Mouse (Mus musculus) hindbrain, postnatal 0 days (tissue): Measurements from ENCODE around the gene Sftpa1. TPM values are rescaled to one million over a fixed set of nuclear protein-coding genes. Genes with fewer than 3 reads are reported as not detected.

ENCODE experiments used
- ATAC-seq: fragments of 200-750 bp; cut with Nextera tagmentation; 2 replicates; pipeline ENCODE4 v1.8.0; 2017; ENCODE audit warnings: mild to moderate bottlenecking, moderate TSS enrichment, moderate library complexity
- DNase-seq: peaks from one replicate; pipeline ENCODE4 v3.0.0-alpha.2; 2015; ENCODE audit warnings: low spot score
- H3K27ac ChIP-seq: fragments of 300-500 bp; sonication (generic); 2 replicates; pipeline ENCODE4 v1.5.1; 2014; ENCODE audit warnings: mild to moderate bottlenecking
- H3K27me3 ChIP-seq: fragments of 300-500 bp; sonication (generic); 2 replicates; pipeline ENCODE4 v1.6.1; 2014; ENCODE audit warnings: low read length, mixed read lengths; ENCODE audit not compliant: insufficient read depth
- H3K36me3 ChIP-seq: fragments of 300-500 bp; sonication (generic); 2 replicates; pipeline ENCODE4 v1.6.1; 2014; ENCODE audit warnings: low read length, mixed read lengths; ENCODE audit not compliant: insufficient read depth
- H3K4me1 ChIP-seq: fragments of 300-500 bp; sonication (generic); 2 replicates; pipeline ENCODE4 v1.6.1; 2014; ENCODE audit warnings: antibody characterized with exemption, low read length, mixed read lengths; ENCODE audit not compliant: insufficient read depth
- H3K4me2 ChIP-seq: fragments of 300-500 bp; sonication (generic); 2 replicates; pipeline ENCODE4 v1.6.1; 2014; ENCODE audit warnings: low read depth, mild to moderate bottlenecking, low read length, moderate library complexity, mixed read lengths
- H3K4me3 ChIP-seq: fragments of 300-500 bp; sonication (generic); 2 replicates; pipeline ENCODE4 v1.5.1; 2014; ENCODE audit warnings: low read length
- H3K9ac ChIP-seq: fragments of 300-500 bp; sonication (generic); replicated peaks from 2 replicates; pipeline ENCODE4 v1.6.1; 2014; ENCODE audit warnings: mild to moderate bottlenecking, low read length, moderate library complexity, mixed read lengths
- H3K9me3 ChIP-seq: fragments of 300-500 bp; sonication (generic); 2 replicates; pipeline ENCODE4 v1.6.1; 2016; ENCODE audit warnings: low read length, mixed read lengths
- CTCF ChIP-seq: IDR thresholded peaks from 2 replicates; pipeline ENCODE4 v1.5.1; 2016; ENCODE audit warnings: antibody characterized with exemption, control low read depth, low read depth
- WGBS: fragments of 180-500 bp; shearing (Covaris S2); extraction: QIAGEN DNeasy Blood & Tissue Kit; methylation state at CpG from one replicate; pipeline ENCODE4 v1.1.7; 2014; 5-methylcytosine and 5-hydroxymethylcytosine counted together
- polyA plus RNA-seq: library from polyadenylated mRNA; unstranded; fragments of >200 nt; fragmentation: Nextera tagmentation; extraction: Ambion mirVana; gene quantifications from 2 replicates; pipeline ENCODE4 v1.2.1, GENCODE M21; 2015
- total RNA-seq: library from RNA; depleted of rRNA; stranded (reverse); fragments of >200 nt; gene quantifications from 2 replicates; pipeline ENCODE4 v1.2.3, GENCODE M21; 2014

Gene Sftpa1
- total and polyA plus RNA-seq, 2 experiments from 2014 or later, result not detected

DNA sequence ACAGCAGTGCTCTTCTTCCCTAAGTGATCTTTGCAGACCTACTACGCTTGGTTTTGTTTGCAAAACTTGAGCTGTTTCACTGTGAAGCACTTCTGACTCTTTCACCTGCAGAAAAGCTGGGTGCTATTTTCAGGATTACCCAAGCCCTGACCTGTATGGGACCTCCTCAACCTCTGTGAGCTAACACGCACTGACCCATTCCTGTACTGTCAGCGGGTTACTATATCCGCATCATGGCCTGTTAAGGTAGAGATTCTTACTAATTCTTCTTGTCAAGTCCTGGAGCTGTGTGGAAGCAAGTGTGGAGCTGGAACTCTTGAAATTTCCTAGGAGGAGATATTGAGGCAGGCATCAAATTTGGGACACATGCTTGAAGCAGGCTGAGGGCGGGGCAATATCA, 6.9 kb upstream of the Sftpa1 start:
- WGBS, result 89% methylated on average over 5 of the region's 5 CpGs
- no peak for TF ChIP-seq CTCF

GRCm38 (mm10) chr14:41127997-41128396, 3.6 kb upstream of the Sftpa1 start:
- no peaks in the 10 kb centered on the region for H3K9me3 ChIP-seq
- ATAC-seq, result peak; percentile 55
- no peak overlapping the region for H3K4me2 ChIP-seq
- no peak overlapping the region for H3K9ac ChIP-seq
- WGBS, result 22% methylated on average over 4 of the region's 4 CpGs
- peak; percentile 72 for DNase-seq
- no peak overlapping the region for H3K27ac ChIP-seq
- no peaks in the 10 kb centered on the region for H3K27me3 ChIP-seq
- peak; percentile 81 for TF ChIP-seq CTCF
- H3K36me3 ChIP-seq, result no peaks in the 10 kb centered on the region
- H3K4me3 ChIP-seq, result no peak overlapping the region
- H3K4me1 ChIP-seq, result no peaks in the 10 kb centered on the region

More for the DNA sequence above, 6.9 kb upstream of the Sftpa1 start:
- no peaks in the 10 kb centered on the region for H3K27me3 ChIP-seq
- no peak for ATAC-seq
- no peak for DNase-seq
- H3K4me1 ChIP-seq, result no peaks in the 10 kb centered on the region
- no peaks in the 10 kb centered on the region for H3K36me3 ChIP-seq
- no peaks in the 10 kb centered on the region for H3K9me3 ChIP-seq
- H3K27ac ChIP-seq, result no peak overlapping the region
- H3K4me3 ChIP-seq, result no peak overlapping the region
- H3K4me2 ChIP-seq, result no peak overlapping the region
- no peak overlapping the region for H3K9ac ChIP-seq

- Histone ChIP-seq H3K27ac (no peak overlapping the region), H3K27me3 (no peaks in the 10 kb centered on the region), H3K36me3 (no peaks in the 10 kb centered on the region), H3K4me2 (no peak overlapping the region), H3K9me3 (no peaks in the 10 kb centered on the region), H3K9ac (no peak overlapping the region), H3K4me3 (no peak overlapping the region), H3K4me1 (no peaks in the 10 kb centered on the region)
- DNase-seq (no peak), ATAC-seq (no peak)
- TF ChIP-seq CTCF, result no peak
Observed at GRCm38 (mm10) chr14:41137006-41137405, 5.4 kb downstream of the Sftpa1 start.

DNA sequence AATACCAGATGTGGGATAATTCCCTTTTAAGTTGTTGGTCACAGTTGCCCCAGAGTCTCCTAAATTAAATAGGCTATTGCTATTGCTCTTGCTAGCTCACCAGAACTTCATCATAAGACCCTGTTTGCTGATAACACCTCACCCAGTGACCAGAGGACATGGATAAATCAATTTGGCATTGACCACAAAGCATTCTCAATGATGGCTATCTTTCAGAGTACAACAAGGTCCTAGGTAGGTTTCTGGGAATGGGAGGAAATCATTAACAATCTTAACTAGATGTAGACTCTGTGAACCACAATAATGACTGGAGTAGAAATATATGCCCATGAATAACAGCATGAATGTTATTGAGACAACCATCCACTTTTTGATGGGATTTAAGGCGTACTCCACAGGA, 9.1 kb downstream of the Sftpa1 start:
- Histone ChIP-seq H3K9ac (no peak overlapping the region), H3K27ac (no peak overlapping the region), H3K36me3 (no peaks in the 10 kb centered on the region), H3K4me1 (no peaks in the 10 kb centered on the region), H3K4me2 (no peak overlapping the region), H3K4me3 (no peak overlapping the region), H3K27me3 (no peaks in the 10 kb centered on the region), H3K9me3 (no peaks in the 10 kb centered on the region)
- 95% methylated on average over 1 of the region's 1 CpGs for WGBS
- DNase-seq (no peak), ATAC-seq (no peak)
- no peak for TF ChIP-seq CTCF

- ATAC-seq, result no peak
- DNase-seq, result no peak
- no peak overlapping the region for H3K27ac ChIP-seq
- 73% methylated on average over 6 of the region's 6 CpGs for WGBS
- H3K9me3 ChIP-seq, result no peaks in the 10 kb centered on the region
- H3K27me3 ChIP-seq, result no peaks in the 10 kb centered on the region
- no peak overlapping the region for H3K4me3 ChIP-seq
- no peaks in the 10 kb centered on the region for H3K4me1 ChIP-seq
- TF ChIP-seq CTCF, result no peak
- H3K4me2 ChIP-seq, result no peak overlapping the region
- H3K36me3 ChIP-seq, result no peaks in the 10 kb centered on the region
- H3K9ac ChIP-seq, result no peak overlapping the region
Observed at GRCm38 (mm10) chr14:41146035-41146434, 14.5 kb downstream of the Sftpa1 start.

DNA sequence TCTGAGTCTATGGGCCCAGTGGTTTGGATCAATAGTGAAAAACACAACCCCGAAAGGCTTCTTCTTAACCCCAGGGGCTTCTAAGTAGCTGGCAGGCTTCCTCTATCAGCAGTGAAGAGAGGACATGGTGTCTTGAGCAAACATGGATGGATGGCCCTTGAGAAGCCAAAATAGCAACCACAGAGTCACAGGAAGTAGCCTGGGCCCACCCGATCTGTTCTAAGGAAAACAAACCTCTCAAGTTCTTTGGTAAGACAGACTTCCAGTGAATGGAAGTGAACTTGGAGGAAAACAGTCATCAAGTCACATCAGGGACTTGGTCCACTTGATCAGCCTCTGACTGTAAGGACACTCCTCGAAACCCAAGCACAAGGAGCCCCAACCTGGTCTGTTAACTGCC, 15.3 kb downstream of the Sftpa1 start:
- no peak overlapping the region for H3K27ac ChIP-seq
- no peaks in the 10 kb centered on the region for H3K9me3 ChIP-seq
- ATAC-seq, result no peak
- H3K4me1 ChIP-seq, result no peaks in the 10 kb centered on the region
- no peak overlapping the region for H3K4me3 ChIP-seq
- WGBS, result 85% methylated on average over 3 of the region's 3 CpGs
- no peaks in the 10 kb centered on the region for H3K36me3 ChIP-seq
- H3K27me3 ChIP-seq, result no peaks in the 10 kb centered on the region
- H3K4me2 ChIP-seq, result no peak overlapping the region
- H3K9ac ChIP-seq, result no peak overlapping the region
- no peak for TF ChIP-seq CTCF
- no peak for DNase-seq

DNA sequence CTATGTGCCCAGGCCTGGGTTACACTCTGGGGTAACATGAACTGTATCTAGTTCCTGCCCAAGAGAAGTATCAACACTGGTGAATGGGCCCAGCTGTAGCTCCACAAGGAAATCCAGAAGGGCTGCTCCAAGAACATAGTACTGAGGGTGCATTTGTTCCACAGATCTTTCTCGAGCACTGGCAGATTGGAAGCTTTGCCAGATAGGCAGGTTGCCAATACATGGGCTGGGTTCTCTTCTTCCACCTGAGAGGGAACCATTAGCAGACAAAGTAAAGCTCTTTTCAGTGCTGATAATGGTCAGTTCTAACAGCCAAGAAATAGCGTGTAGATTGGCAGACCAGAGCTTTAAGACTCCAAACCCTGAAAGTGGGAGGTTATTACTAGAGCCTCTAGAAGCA, 15.8 kb downstream of the Sftpa1 start:
- WGBS, result 73% methylated on average over 2 of the region's 2 CpGs
- Histone ChIP-seq H3K4me2 (no peak overlapping the region), H3K27me3 (no peaks in the 10 kb centered on the region), H3K4me1 (no peaks in the 10 kb centered on the region), H3K27ac (no peak overlapping the region), H3K9me3 (no peaks in the 10 kb centered on the region), H3K4me3 (no peak overlapping the region), H3K9ac (no peak overlapping the region), H3K36me3 (no peaks in the 10 kb centered on the region)
- DNase-seq, result no peak
- no peak for TF ChIP-seq CTCF
- ATAC-seq, result no peak
